Mouse (Mus musculus) CH12.LX (cell line): ENCODE results near the gene A2ml1. TPM values are rescaled to one million over a fixed set of nuclear protein-coding genes. Genes with fewer than 3 reads are reported as not detected.

Source experiments
- DNase-seq: peaks from one replicate; pipeline ENCODE4 v3.0.0-alpha.2; 2013; ENCODE audit errors: extremely low read depth
- H3K27ac ChIP-seq: 2 replicates; pipeline ENCODE4 v1.5.1; 2012; ENCODE audit warnings: low read depth, mild to moderate bottlenecking, control low read depth, moderate library complexity; ENCODE audit not compliant: insufficient read depth
- H3K27me3 ChIP-seq: replicated peaks from 2 replicates; pipeline ENCODE3; 2012; ENCODE audit warnings: inconsistent platforms
- H3K36me3 ChIP-seq, 2 experiments: replicated peaks in 1 of 2; 2 replicates each; pipeline versions ENCODE3 to v1.6.1; 2012; ENCODE audit warnings: inconsistent platforms in 1 of 2, low read length in 1 of 2, mild to moderate bottlenecking in 1 of 2, mixed read lengths in 1 of 2, moderate library complexity in 1 of 2; ENCODE audit not compliant: control insufficient read depth in 1 of 2, insufficient read depth in 1 of 2
- H3K4me1 ChIP-seq, 2 experiments: 2 replicates each; pipeline ENCODE4 v1.6.1; 2012; ENCODE audit warnings: inconsistent platforms in 1 of 2, moderate library complexity in 1 of 2; ENCODE audit not compliant: insufficient read depth in 2 of 2, control insufficient read depth in 1 of 2
- H3K4me2 ChIP-seq: 2 replicates; pipeline ENCODE4 v1.6.1; 2012; ENCODE audit warnings: low read depth, mild to moderate bottlenecking, control low read depth; ENCODE audit not compliant: poor library complexity, insufficient read depth, severe bottlenecking
- H3K4me3 ChIP-seq, 3 experiments: fragments of 150-350 bp in 1 of 3; sonication (generic) in 1 of 3; replicated peaks in 1 of 3; 2 replicates each; pipeline versions ENCODE3 to v1.5.1; 2011 to 2012; ENCODE audit warnings: low read depth in 2 of 3, low read length in 2 of 3, mild to moderate bottlenecking in 2 of 3, moderate library complexity in 2 of 3, control low read depth in 1 of 3, improper control_type of control experiment in 1 of 3, inconsistent platforms in 1 of 3, mixed read lengths in 1 of 3; ENCODE audit not compliant: poor library complexity in 1 of 3
- H3K79me2 ChIP-seq: replicated peaks from 2 replicates; pipeline ENCODE4 v1.6.1; 2012; ENCODE audit warnings: mild to moderate bottlenecking, moderate library complexity; ENCODE audit not compliant: control insufficient read depth, poor library complexity, insufficient read depth, severe bottlenecking; ENCODE audit errors: extremely low read depth
- H3K9ac ChIP-seq: 2 replicates; pipeline ENCODE4 v1.6.1; 2012; ENCODE audit warnings: low read depth, mild to moderate bottlenecking, control low read depth, moderate library complexity; ENCODE audit not compliant: insufficient read depth
- H3K9me3 ChIP-seq: replicated peaks from 2 replicates; pipeline ENCODE3; 2012; ENCODE audit warnings: low read length, inconsistent platforms, mixed read lengths
- CHD1 ChIP-seq: IDR thresholded peaks from 2 replicates; pipeline ENCODE4 v1.6.1; 2012; ENCODE audit warnings: low read depth, low read length, improper control_type of control experiment, inconsistent platforms
- CTCF ChIP-seq, 2 experiments: IDR thresholded peaks in 1 of 2; conservative IDR thresholded peaks in 1 of 2; 2 replicates each; pipeline ENCODE4 v1.5.1; 2011 to 2012; ENCODE audit warnings: low read depth in 2 of 2, low read length in 2 of 2, improper control_type of control experiment in 1 of 2, inconsistent platforms in 1 of 2, mild to moderate bottlenecking in 1 of 2, moderate library complexity in 1 of 2
- ELF1 ChIP-seq: IDR thresholded peaks from 2 replicates; pipeline ENCODE4 v1.6.1; 2014; ENCODE audit warnings: low read depth, mild to moderate bottlenecking, inconsistent platforms, low read length, improper control_type of control experiment
- EP300 ChIP-seq: IDR thresholded peaks from 2 replicates; pipeline ENCODE4 v1.6.1; 2011; ENCODE audit warnings: low read length, improper control_type of control experiment
- ETS1 ChIP-seq: conservative IDR thresholded peaks from 2 replicates; pipeline ENCODE4 v1.6.1; 2012; ENCODE audit warnings: low read depth, mild to moderate bottlenecking, inconsistent platforms, low read length, improper control_type of control experiment, moderate library complexity
- IRF4 ChIP-seq: IDR thresholded peaks from 2 replicates; pipeline ENCODE4 v1.6.1; 2014; ENCODE audit warnings: low read depth, mild to moderate bottlenecking, inconsistent platforms, low read length, improper control_type of control experiment
- JUN ChIP-seq: IDR thresholded peaks from 2 replicates; pipeline ENCODE4 v1.6.1; 2011; ENCODE audit warnings: low read depth, mild to moderate bottlenecking, low read length, improper control_type of control experiment, moderate library complexity; ENCODE audit not compliant: insufficient read depth
- KAT2A ChIP-seq: IDR thresholded peaks from 2 replicates; pipeline ENCODE4 v1.6.1; 2012; ENCODE audit warnings: low read length, improper control_type of control experiment, inconsistent platforms; ENCODE audit not compliant: insufficient replicate concordance
- MAFK ChIP-seq: IDR thresholded peaks from 2 replicates; pipeline ENCODE4 v1.6.1; 2011; ENCODE audit warnings: low read length, improper control_type of control experiment; ENCODE audit not compliant: insufficient replicate concordance
- MAX ChIP-seq: IDR thresholded peaks from 2 replicates; pipeline ENCODE4 v1.6.1; 2011; ENCODE audit warnings: low read length, improper control_type of control experiment
- MAZ ChIP-seq: IDR thresholded peaks from 2 replicates; pipeline ENCODE4 v1.6.1; 2012; ENCODE audit warnings: low read depth, mild to moderate bottlenecking, inconsistent platforms, low read length, improper control_type of control experiment, moderate library complexity
- MEF2A ChIP-seq: IDR thresholded peaks from 2 replicates; pipeline ENCODE4 v1.6.1; 2014; ENCODE audit warnings: low read depth, mild to moderate bottlenecking, inconsistent platforms, low read length, improper control_type of control experiment, borderline replicate concordance
- MXI1 ChIP-seq: IDR thresholded peaks from 2 replicates; pipeline ENCODE4 v1.6.1; 2011; ENCODE audit warnings: mild to moderate bottlenecking, low read depth, low read length, improper control_type of control experiment
- NRF1 ChIP-seq: IDR thresholded peaks from 2 replicates; pipeline ENCODE4 v1.6.1; 2014; ENCODE audit warnings: low read depth, mild to moderate bottlenecking, inconsistent platforms, low read length, improper control_type of control experiment, moderate library complexity
- PAX5 ChIP-seq: IDR thresholded peaks from 2 replicates; pipeline ENCODE4 v1.6.1; 2012; ENCODE audit warnings: low read length, inconsistent platforms, mixed read lengths
- RAD21 ChIP-seq: IDR thresholded peaks from 2 replicates; pipeline ENCODE4 v1.6.1; 2011; ENCODE audit warnings: low read depth, mild to moderate bottlenecking, low read length, improper control_type of control experiment, moderate library complexity
- RCOR1 ChIP-seq: conservative IDR thresholded peaks from 2 replicates; pipeline ENCODE4 v1.6.1; 2012; ENCODE audit warnings: low read depth, mild to moderate bottlenecking, inconsistent platforms, low read length, improper control_type of control experiment
- SIN3A ChIP-seq: IDR thresholded peaks from 2 replicates; pipeline ENCODE4 v1.6.1; 2012; ENCODE audit warnings: low read length, improper control_type of control experiment, inconsistent platforms
- SMC3 ChIP-seq: IDR thresholded peaks from 2 replicates; pipeline ENCODE4 v1.6.1; 2011; ENCODE audit warnings: low read depth, low read length, improper control_type of control experiment
- TBP ChIP-seq: conservative IDR thresholded peaks from 2 replicates; pipeline ENCODE4 v1.6.1; 2011; ENCODE audit warnings: low read depth, low read length, improper control_type of control experiment
- UBTF ChIP-seq: IDR thresholded peaks from 2 replicates; pipeline ENCODE4 v1.6.1; 2012; ENCODE audit warnings: low read depth, mild to moderate bottlenecking, inconsistent platforms, low read length, improper control_type of control experiment, moderate library complexity
- USF1 ChIP-seq: IDR thresholded peaks from 2 replicates; pipeline ENCODE4 v1.6.1; 2014; ENCODE audit warnings: low read depth, mild to moderate bottlenecking, inconsistent platforms, low read length, improper control_type of control experiment
- USF2 ChIP-seq: conservative IDR thresholded peaks from 2 replicates; pipeline ENCODE4 v1.6.1; 2011; ENCODE audit warnings: low read depth, low read length, improper control_type of control experiment
- ZC3H11A ChIP-seq: IDR thresholded peaks from 2 replicates; pipeline ENCODE4 v1.6.1; 2012; ENCODE audit warnings: low read depth, mild to moderate bottlenecking, inconsistent platforms, low read length, improper control_type of control experiment
- ZKSCAN1 ChIP-seq: IDR thresholded peaks from 2 replicates; pipeline ENCODE4 v1.6.1; 2012; ENCODE audit warnings: low read depth, inconsistent platforms, low read length, improper control_type of control experiment, borderline replicate concordance
- ZNF384 ChIP-seq: IDR thresholded peaks from 2 replicates; pipeline ENCODE4 v1.6.1; 2012; ENCODE audit warnings: low read depth, low read length, improper control_type of control experiment, inconsistent platforms
- dilution Hi-C: fragments of 300-500 bp; cut with MboI; formaldehyde crosslinking; loops from 2 replicates; pipeline ENCODE4 v1.14.3; 2020; ENCODE audit warnings: low sequenced_read_pairs; ENCODE audit not compliant: extremely low pct_unique_long_range_greater_than_20kb, extremely low pct_ligation_motif_present
- in situ Hi-C: fragments of 300-500 bp; cut with MboI; formaldehyde crosslinking; loops from 3 replicates; pipeline ENCODE4 v1.14.3; 2019; ENCODE audit warnings: low sequenced_read_pairs, low pct_ligation_motif_present, low pct_unique_long_range_greater_than_20kb, mixed read lengths
- polyA plus RNA-seq: library from polyadenylated mRNA; unstranded; fragments of >175 nt; gene quantifications from 2 replicates; pipeline ENCODE4 v1.2.1, GENCODE M21; 2012; ENCODE audit warnings: low read depth; ENCODE audit not compliant: insufficient read length
- total RNA-seq, 2 experiments: library from RNA; depleted of rRNA; stranded (reverse); fragments of 300-350 nt in 1 of 2; fragments of >200 nt in 1 of 2; gene quantifications; 2 replicates each; pipeline ENCODE4 v1.2.3; 2012 to 2014

Gene A2ml1
- total and polyA plus RNA-seq, 3 experiments, result not detected

- in situ Hi-C loops (no loop called here), dilution Hi-C loops (no loop called here)
- Histone ChIP-seq H3K4me1 (peaks cover 0 to 9% of the 10 kb centered on the region in 2 experiments; a peak in 2 of 4 replicates), H3K27ac (no peak overlapping the region), H3K36me3 (no peaks in the 10 kb centered on the region), H3K4me3 (no peak overlapping the region), H3K27me3 (no peaks in the 10 kb centered on the region), H3K4me2 (peak overlapping the region; percentile 51), H3K9me3 (no peaks in the 10 kb centered on the region), H3K9ac (no peak overlapping the region), H3K79me2 (no peaks in the 10 kb centered on the region)
- DNase-seq, result peak; percentile 46
- TF ChIP-seq SMC3 (no peak), ZC3H11A (no peak), SIN3A (no peak), ZKSCAN1 (no peak), USF1 (no peak), UBTF (no peak), CTCF (conservative IDR thresholded peaks at IDR 0.05 in 1 of 2, IDR thresholded peaks at IDR 0.05 in 1 of 2; ENCODE audit: low read depth in 2 of 2, low read length in 2 of 2) (no peak), EP300 (peak; percentile 60), ZNF384 (no peak), PAX5 (no peak), MEF2A (no peak), MAZ (no peak), KAT2A (no peak), RCOR1 (no peak), TBP (no peak), ELF1 (no peak), MAX (no peak), JUN (peak; percentile 18; the same call in 1 of the 2 replicates), NRF1 (no peak), USF2 (no peak), ETS1 (no peak), IRF4 (peak; percentile 70), MXI1 (no peak), RAD21 (no peak), MAFK (no peak), CHD1 (no peak)
Measured at GRCm38 (mm10) chr6:128549463-128550452, 31.6 kb downstream of the A2ml1 start.
